Mouse (Mus musculus) cortical plate, adult 2 months (tissue): Measurements from ENCODE around the gene Mau2. TPM values are rescaled to one million over a fixed set of nuclear protein-coding genes. Genes with fewer than 3 reads are reported as not detected.
"Not testable (repeated sequence)": the region's sequence is repeated elsewhere in the genome, so short reads cannot be mapped to it uniquely, and the experiment has no call there.

Source experiments
- H3K27ac ChIP-seq: fragments of 200-500 bp; 2 replicates; pipeline ENCODE4 v1.5.1; 2012; ENCODE audit warnings: low read length, control low read depth, inconsistent platforms; ENCODE audit not compliant: insufficient read depth
- H3K4me1 ChIP-seq: fragments of 200-500 bp; 2 replicates; pipeline ENCODE4 v1.6.1; 2011; ENCODE audit warnings: low read length; ENCODE audit not compliant: control insufficient read depth, insufficient read depth
- H3K4me3 ChIP-seq: fragments of 200-500 bp; 2 replicates; pipeline ENCODE4 v1.5.1; 2011; ENCODE audit warnings: mild to moderate bottlenecking, low read length, control low read depth; ENCODE audit not compliant: insufficient read depth
- CTCF ChIP-seq: fragments of 200-500 bp; IDR thresholded peaks from 2 replicates; pipeline ENCODE4 v1.5.1; 2011; ENCODE audit warnings: mild to moderate bottlenecking, control low read depth, low read length; ENCODE audit not compliant: insufficient read depth; ENCODE audit errors: extremely low read depth
- POLR2A ChIP-seq: fragments of 200-500 bp; IDR thresholded peaks from 2 replicates; pipeline ENCODE4 v1.6.1; 2011; ENCODE audit warnings: mild to moderate bottlenecking, low read length, control low read depth; ENCODE audit not compliant: insufficient read depth; ENCODE audit errors: extremely low read depth
- polyA plus RNA-seq: library from polyadenylated mRNA; depleted of rRNA; stranded (reverse); fragments of >200 nt; gene quantifications from 2 replicates; pipeline ENCODE4 v1.2.3, GENCODE M21; 2012

The Mau2 gene
- polyA plus RNA-seq, 1 experiment: 80.5 TPM

- Histone ChIP-seq H3K27ac (no peak overlapping the region), H3K4me3 (no peak overlapping the region), H3K4me1 (no peaks in the 10 kb centered on the region)
- TF ChIP-seq CTCF: no peak
- TF ChIP-seq POLR2A: no peak
These were observed 42.3 kb downstream of the Mau2 start for GRCm38 (mm10) chr8:70000226-70000625.

- H3K4me1 ChIP-seq: peaks cover 2% of the 10 kb centered on the region; the same call in 1 of the 2 replicates
- H3K4me3 ChIP-seq: no peak overlapping the region
- no peak overlapping the region for H3K27ac ChIP-seq
- TF ChIP-seq POLR2A (no peak), CTCF (no peak)
These were observed 43.3 kb downstream of the Mau2 start for GRCm38 (mm10) chr8:69999236-69999635.

- H3K4me3 ChIP-seq: no peak overlapping the region
- TF ChIP-seq CTCF (no peak), POLR2A (no peak)
- H3K4me1 ChIP-seq: peaks cover 2% of the 10 kb centered on the region; the same call in 1 of the 2 replicates
- H3K27ac ChIP-seq: no peak overlapping the region
These were observed 43.8 kb downstream of the Mau2 start for GRCm38 (mm10) chr8:69998706-69999105.

GRCm38 (mm10) chr8:69996589-69997285, 45.8 kb downstream of the Mau2 start:
- Histone ChIP-seq H3K27ac (peak overlapping the region; percentile 25), H3K4me3 (peak overlapping the region; percentile 56), H3K4me1 (peaks cover 2% of the 10 kb centered on the region; the same call in 1 of the 2 replicates)
- no peak; the same call in 1 of the 2 replicates for TF ChIP-seq POLR2A
- TF ChIP-seq CTCF: no peak

- TF ChIP-seq POLR2A (peak; percentile 46; the same call in 1 of the 2 replicates), CTCF (no peak)
- peak within 1 kb of the TSS; percentile 25 for H3K27ac ChIP-seq
- H3K4me1 ChIP-seq: peaks cover 2% of the 10 kb centered on the region; the same call in 1 of the 2 replicates
- peak within 1 kb of the TSS; percentile 56 for H3K4me3 ChIP-seq
These were observed 46.6 kb downstream of the Mau2 start, which contains the start of gene Gatad2a for GRCm38 (mm10) chr8:69995776-69996588. Gatad2a (minus strand) TSS chr8:69996384.

GRCm38 (mm10) chr8:69995422-69995775, 47.1 kb downstream of the Mau2 start:
- TF ChIP-seq POLR2A: no peak
- H3K4me3 ChIP-seq: peak overlapping the region; percentile 56
- no peak overlapping the region for H3K27ac ChIP-seq
- peaks cover 2% of the 10 kb centered on the region; the same call in 1 of the 2 replicates for H3K4me1 ChIP-seq

DNA sequence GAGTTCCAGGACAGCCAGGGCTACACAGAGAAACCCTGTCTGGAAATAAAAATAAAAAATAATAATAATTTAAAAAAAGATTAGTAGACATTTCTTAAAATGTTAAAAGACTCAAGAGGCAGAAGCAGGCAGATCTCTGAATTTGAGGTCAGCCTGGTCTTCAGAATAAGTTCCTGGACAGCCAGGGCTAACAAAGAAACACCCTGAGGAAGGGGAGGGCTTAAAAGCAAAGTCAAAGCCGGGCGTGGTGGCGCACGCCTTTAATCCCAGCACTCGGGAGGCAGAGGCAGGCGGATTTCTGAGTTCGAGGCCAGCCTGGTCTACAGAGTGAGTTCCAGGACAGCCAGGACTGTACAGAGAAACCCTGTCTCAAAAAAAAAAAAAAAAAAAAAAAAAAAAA, 53.6 kb downstream of the Mau2 start:
- not testable (repeated sequence) for H3K4me1 ChIP-seq, H3K27ac ChIP-seq, H3K4me3 ChIP-seq

DNA sequence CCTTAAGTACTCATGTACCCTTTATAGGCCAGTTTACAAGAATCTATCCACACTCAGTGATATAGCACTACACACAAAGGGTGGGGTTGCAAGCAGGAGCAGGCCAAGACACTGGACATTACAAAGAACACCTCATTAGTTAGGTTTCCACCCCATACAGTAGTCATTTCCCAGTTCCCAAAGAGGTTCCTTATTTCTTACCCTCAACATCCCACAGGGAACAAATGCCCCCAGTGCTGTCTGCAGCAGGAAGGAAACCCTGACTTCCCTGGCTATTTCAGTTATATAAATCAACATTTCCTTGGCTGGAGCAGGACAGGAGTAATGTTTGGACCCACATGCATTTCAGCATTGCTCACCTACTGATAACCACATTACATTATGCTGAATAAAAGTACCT, 54.8 kb downstream of the Mau2 start:
- Histone ChIP-seq H3K4me3 (no peak overlapping the region), H3K27ac (no peak overlapping the region), H3K4me1 (no peaks in the 10 kb centered on the region)
- TF ChIP-seq POLR2A (no peak), CTCF (no peak)

GRCm38 (mm10) chr8:69984876-69985553, 57.5 kb downstream of the Mau2 start:
- Histone ChIP-seq H3K4me3 (no peak overlapping the region), H3K27ac (no peak overlapping the region), H3K4me1 (no peaks in the 10 kb centered on the region)
- no peak for TF ChIP-seq POLR2A
- no peak for TF ChIP-seq CTCF
